Mouse (Mus musculus): ENCODE results near the gene Rac1.

Rac1 gene

DNA sequence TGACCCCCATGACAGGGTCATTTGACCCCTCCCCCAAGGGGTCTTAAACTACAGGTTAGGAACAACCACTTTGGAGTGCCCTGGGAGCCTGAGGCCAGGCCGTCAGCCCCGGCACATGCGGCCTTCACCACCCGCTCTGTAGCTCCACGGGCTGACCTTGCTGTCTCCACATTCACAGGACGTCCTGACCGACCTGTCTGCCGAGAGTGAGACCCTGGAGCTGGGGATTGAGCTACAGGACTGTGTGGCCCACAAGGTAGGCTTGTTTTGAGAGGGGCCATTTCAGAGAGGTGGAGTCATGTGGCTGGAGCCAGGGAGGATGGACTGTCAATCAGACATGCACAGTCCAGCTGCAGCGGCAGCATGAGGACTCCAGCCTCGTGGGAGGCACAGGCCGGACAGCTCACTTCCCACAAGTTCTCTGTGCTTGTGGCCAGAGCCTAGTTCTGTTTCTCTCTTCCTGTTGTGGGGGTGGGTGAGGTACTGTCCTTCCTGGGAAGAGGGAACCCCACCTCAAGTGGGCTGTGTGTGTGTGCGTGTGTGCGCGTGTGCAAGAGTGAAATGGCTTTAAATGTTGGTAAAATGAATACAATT is 38.0 kb downstream of the Rac1 start:
- no peak for DNase-seq

DNA sequence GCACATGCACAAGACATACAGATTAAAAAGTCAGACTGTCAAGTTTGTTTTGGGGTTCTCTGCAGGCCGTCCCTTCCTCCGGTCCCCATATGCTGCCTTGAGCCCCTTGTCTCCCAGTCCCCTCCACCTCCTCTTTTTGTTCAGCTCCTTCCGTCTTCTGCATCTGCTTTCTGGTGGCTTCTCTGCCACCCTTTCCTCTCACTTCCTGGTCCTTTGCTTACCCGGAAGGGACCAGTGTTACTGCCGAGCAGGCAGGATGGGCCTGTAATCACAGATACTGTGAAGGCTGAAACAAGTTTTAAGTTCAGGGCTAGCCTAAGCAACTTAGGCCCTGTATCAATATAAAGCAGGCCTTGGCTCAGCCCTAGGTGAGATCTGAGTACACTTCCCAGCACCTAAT is 39.8 kb downstream of the Rac1 start:
- no peak for DNase-seq

DNA sequence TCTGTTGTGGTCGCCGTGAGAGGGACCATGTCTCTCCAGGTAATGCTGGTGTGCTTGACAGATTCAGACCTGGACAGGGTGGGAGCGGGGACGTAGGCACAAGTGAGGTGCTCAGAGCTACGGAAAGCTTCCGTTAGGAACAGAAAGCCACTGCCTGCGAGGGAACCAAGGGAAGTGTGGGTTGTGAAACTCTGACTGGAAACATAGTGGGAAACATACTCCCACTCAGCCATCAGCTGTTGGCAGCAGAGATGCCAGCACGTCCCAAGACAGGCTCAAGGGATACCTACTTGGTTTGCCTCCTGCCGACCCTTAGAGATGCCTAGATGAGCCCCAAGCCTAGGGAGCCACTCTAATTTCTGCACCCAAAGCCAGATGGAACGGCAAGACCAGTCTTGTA is 40.6 kb downstream of the Rac1 start:
- no peak for DNase-seq

DNA sequence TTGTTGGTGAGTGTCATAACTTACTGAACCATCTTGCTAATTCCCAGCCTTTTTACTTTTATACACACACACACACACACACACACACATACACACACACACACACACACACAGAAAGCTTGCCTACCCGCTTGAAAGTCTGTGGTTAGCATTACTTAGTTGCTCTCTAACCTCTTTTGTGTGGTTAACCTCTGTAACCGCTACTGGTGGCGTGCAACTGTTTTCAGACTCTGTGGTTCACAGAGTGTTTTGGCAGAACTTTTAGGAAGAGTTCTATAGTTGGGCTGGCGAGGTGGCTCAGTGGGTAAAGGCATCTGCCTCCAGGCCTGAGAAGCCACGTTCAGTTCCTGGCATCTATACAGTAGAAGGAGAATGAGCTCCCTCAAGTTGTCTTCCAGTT is 42.9 kb downstream of the Rac1 start:
- DNase-seq, result no peak

DNA sequence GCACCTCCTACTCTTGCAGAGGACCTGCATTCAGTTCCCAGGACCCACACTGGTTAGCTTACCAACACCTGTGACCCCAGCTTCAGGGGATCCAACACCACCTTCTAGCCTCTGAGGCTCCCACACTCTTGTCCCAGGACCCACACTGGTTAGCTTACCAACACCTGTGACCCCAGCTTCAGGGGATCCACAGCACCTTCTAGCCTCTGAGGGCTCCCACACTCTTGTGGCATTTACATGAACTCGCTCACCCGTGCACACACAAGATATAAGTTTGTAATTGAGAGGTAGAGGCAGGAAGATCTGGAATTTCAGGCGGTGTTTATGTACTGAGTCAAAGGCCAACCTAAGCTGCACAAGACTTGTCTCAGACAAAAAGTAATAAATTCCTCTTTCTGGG is 49.9 kb downstream of the Rac1 start:
- no peak for DNase-seq

DNA sequence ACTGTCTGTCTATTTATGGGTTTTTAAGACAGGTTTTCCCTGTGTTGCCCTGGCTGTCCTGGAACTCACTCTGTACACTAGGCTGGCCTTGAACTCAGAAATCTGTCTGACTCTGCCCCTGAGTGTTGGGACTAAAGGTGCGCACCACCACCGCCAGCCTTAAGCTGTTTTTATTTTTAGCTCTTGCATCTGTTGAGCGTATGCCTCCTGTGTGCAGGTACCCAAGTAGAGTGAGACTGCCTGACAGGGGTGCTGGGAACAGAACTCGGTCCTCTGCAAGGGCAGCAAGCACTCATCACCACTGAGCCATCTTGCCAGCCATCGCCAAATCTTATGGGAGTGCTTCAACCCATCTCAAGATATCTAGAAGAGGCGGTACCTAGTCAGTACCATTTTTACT is 51.8 kb downstream of the Rac1 start:
- DNase-seq, result no peak

DNA sequence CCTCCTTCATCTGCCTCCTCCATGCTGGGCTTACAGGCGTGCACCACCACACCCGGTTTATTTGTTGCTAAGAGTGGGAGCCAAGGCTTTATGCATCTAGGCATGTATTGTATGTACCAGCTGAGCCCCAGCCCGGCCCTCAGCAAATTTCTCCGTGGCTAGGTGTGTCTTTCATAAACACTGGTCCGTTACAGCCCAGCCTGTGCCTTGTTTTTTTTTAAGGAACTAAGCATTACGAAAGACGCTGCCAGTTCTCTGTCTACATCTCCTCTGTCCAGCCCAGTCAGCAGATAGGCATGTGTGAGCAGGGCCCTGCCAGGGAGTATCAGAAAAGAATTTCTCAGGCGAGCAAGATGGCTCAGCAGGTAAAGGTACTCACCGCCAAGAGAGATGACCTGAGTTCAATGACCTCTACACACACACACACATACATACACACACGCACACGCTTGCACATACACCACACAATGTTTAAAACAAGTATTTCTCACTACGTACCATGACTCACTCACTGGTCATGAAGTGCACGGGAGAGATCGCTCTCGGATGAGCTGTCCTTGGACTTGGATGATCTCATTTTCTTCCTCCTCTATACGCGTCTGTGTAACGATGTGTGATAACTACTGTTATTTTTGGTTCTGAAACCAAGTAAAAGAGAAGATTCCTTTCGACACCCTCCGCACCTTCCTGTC is 52.5 kb downstream of the Rac1 start:
- DNase-seq, result no peak

DNA sequence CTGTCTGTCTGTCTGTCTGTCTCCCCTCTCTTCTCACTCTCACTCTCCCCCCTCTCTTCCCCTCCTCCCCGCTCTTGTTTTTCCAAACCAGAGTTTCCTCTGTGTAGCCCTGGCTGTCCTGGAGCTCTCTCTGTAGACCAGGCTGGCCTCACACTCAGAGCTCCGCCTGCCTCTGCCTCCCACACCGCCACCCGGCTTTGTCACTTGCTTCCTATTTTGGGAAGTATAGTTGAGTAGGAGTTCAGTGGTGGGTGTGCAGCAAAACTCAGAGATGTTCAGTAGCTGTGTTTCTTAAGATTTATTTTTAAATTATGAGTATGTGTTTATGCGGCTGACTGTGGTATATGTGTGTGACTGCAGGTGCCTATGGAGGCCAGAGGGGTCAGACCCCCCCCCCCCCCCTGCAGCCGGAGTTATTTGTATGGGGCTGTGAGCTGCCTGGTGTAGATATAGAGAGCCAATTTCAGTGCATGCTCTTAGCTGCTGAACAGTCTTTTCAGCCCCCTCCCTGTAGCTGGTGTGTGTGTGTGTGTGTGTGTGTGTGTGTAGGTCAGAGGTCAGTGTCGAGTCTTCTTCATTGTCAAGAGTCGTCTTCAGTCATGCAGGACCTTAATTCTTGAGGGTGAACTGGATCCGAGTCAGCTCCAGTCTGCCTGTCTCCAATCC is 55.8 kb downstream of the Rac1 start:
- no peak for DNase-seq

DNA sequence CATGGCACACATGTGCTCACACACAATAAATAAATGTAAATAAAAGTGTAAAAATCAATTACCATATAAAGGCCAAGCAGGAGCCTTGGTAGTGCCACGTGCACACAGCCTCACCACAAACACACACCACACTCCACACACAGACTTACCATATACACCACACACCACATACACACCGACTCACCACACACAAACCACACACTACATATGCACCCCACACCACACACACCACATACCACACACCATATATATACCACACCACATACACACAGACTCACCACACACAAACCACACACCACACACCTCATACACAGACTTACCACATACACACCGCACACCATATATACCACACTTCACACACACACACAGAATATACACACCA is 56.7 kb downstream of the Rac1 start:
- no peak for DNase-seq

DNA sequence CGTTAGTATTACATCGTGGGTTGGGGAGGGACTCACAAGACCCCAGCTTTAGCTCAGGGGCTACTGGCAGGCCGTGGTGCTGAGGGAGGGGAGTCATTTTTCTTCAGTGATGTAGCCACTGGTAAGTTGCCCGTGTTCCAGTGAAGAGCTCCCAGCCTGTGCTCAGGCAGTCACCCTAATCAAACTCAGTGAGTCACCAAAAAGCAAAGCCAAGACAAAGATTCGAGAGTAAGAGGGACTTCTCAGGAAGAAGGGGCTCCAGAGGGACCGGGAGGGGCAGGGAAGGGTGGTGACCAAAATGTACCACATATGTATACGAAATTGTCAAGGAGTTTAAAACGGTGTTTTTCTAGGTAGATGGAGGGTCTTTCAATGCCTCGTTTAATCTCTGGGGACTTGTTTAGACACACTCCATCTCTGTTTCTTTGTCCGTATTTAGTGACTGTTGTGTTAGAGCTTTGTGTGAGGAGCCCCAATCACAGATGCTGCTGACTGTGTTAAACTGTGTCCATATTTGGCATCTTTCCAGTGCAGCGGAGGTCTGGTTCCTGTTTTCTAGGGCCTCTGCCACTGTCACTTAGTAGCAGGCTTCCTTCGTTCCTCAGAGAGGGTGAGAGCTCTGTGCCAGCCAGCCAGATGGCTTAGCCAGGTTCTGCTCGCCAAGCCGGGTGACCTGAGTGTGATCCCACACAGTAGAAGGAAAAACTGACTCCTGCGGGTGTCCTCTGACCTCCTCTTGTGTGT is 57.2 kb downstream of the Rac1 start:
- DNase-seq, result peak; percentile 89

DNA sequence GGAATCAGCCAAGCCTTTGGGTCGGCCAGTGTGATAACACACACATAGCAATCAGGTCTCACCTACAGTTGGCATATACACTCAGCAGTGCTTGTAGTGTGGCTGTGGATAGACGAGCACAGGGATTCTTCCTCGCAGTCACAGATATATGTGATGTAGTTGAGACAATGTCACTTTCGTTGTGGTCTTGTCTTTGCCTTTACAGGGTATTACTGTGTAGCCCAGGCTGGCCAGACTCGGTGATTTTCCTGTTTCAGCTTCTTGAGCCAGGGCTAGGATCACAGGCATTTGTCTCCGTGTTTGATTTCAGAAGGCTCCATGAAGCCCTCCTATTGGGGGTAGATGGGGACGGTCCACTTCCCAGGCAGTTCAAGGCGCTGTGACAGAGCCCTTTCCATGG is 58.2 kb downstream of the Rac1 start:
- DNase-seq, result no peak

DNA sequence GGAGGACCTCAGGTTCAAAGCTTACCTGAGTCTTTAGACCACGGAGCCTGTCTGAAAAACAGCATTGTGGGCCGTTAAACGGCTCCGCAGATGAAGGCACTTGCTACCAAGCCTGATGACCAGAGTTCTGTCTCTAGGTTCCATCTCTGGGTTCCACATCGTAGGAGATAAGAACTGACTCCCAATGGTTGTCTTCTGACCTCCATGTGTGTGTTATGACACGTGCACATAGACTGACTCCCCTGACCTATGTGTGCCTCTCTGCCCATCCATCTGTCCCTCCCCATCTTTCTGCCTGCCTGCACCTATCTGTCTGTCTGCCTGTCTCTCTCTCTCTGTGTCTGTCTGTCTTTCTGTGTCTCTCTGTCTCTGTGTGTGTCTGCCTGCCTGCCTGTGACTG is 59.9 kb downstream of the Rac1 start:
- DNase-seq, result no peak

DNA sequence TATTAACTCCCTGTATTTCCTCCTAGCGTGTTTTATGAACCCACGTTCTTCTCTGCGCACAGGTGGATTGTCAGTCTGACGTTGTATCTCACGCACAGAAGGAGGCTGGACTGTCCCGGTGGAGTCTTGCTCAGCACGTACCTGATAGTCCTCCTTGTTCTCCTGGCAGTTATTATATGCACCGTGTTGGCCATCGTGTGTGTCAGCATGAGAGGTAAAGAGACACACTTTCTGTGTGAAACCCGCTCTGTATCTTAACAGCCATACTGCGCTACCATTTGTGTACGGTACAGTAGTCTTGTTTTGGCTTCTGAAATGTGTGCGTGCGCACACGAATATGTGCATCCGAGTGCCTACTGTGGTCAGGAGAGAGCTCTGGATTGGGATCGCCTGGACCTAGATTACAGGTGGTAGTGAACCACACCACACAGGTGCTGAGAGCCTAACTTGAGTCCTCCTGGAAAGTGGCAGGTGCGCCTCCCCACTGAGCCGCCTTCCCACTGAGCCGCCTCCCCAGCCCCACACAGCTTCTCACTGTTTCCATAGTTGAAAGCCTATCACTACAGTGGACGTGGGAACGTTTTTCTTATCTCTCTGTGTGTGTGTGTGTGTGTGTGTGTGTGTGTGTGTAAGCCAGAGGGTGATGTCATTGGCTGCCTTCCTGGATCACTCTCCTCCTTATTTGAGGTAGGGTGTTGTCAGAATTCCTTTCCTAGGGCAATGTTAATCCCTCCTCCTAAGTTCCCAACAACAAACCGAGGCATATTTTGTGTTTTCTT is 60.8 kb downstream of the Rac1 start:
- DNase-seq, result no peak

DNA sequence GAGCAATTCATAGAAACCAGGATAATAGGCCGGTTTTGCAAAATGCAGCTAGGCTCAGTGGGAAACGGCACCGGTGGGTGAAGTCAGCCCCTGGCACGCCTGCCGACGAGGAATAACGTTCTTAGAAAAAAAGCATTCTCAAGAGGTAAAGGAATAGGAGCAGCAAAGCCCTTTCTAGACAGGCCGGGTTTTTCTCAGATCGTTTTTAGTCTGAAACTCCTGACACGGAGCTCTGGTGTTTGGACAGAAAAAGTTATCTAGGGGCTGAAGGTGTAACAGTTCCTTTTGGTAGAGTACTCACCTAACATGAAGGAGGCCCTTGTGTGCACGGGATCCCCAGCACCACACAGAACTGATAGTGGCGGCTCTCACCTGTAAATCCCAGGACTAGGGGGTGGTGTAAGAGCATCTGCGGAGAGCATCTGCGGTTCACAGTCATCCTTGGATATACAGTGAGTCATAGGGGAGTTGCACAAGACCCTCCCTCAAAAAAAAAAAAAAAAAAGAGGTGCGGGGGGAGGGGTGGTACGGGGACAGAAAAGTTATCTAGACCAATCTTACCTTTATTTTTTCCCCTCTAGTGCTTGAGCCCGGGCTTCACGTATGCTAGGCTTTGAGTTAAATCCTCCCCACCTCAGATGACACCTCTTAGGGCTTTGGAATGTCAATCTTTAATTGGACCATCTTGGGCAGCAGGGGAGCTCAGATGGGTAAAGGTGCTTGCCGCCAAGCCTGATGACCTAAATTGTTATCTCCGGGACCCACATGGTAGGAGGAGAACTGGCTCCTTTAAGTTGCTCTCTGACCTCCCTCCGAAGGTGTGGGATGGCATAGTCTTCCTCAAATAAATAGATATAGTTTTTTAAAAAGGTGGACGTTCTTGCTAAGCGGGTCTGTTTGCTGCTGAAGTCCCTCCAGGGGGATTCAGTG is 62.4 kb downstream of the Rac1 start:
- DNase-seq, result peak; percentile 22

DNA sequence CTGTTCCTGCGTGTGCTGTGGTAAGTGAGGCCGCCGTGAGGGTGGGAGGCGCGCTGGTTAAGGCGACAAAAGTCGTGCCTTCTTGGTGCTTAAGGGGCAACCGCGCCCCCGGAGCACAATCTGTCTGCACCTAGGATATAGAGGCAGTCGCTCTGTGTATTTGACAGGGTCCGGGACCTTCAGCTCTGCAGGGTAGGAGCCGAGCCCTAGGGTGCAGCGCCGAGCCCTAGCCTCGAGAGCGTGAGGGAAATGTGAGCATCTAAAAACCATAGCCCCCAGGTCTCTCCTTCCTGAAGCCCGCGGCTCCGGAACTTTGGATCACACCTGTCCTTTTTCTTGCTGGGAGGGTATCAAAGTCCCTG is 63.1 kb downstream of the Rac1 start:
- DNase-seq, result no peak

DNA sequence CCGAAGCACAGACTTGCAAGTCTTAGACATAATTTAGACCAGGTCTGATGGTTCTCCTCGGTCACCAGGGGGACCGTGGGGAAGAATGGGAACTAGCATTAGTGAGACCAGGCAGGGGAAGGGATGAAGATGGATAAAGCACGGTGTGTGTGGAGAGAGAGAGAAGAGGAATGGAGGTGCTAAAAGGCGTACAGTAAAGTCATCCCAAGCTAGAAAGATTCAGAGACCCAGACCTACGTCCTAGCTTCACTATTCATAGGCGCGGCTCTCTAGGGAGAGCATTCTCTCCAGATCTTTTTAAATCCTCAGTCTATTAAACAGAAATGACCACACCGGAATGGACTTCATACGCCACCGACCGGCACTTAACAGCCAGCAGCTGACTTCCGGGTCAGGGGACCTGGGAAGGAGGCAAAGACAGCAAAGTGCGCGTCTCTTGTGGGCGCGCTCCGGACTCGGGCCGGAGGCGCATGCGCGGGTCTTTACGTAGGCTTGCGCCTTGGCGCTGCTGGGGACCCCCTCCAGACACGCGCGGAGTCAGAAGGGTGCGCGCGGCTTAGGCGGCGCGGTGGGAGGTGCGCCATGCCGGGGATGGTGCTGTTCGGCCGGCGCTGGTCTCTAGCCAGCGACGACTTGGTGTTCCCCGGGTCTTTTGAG is 63.6 kb downstream of the Rac1 start, which contains the start of gene Daglb:
Gene Daglb, plus strand, starts transcription at position 485 of the 657 bp plus-strand sequence.
- peak; percentile 90 for DNase-seq

DNA sequence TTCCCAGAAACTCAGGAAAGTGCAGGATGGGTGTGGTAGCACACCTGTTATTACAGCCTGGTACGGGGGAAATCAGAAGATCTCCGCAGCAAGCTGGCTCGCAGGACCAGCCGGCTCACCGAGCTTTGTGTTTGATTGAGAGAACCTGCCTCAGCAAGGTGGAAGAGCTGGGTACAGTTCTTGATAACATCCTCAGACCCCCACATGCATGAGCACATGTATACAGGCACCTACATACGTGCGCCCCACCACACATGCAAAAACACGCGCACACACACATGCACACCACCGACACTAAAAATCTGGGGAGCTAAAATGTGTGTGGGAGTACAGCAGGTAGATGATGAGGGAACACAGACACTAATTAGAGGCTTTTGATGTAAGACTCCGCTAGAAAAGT is 64.2 kb downstream of the Rac1 start:
- DNase-seq, result peak; percentile 28

Data from cerebellum, adult 9-10 months (tissue).